Mouse (Mus musculus) forebrain, embryonic 14.5 days (tissue): ENCODE measurements at regions not wholly inside any gene's neighbourhood (a gene's known extent, or its start where the extent isn't known, plus 50 kb on each side); places are given as distances from the start of the nearest gene placed in this dataset.
A peak's percentile ranks its signal among the peaks of the same experiment; 100 is the strongest.

Experiments
- ATAC-seq: fragments of 200-750 bp; cut with Nextera tagmentation; 2 replicates; pipeline ENCODE4 v1.8.0; 2017; ENCODE audit warnings: mild to moderate bottlenecking, moderate library complexity
- DNase-seq: peaks from one replicate; pipeline ENCODE4 v3.0.0-alpha.2; 2015; ENCODE audit warnings: low spot score
- H3K27ac ChIP-seq: fragments of 300-500 bp; sonication (generic); 2 replicates; pipeline ENCODE4 v1.5.1; 2014; ENCODE audit warnings: low read depth, mild to moderate bottlenecking, control low read depth, low read length, moderate library complexity
- H3K27me3 ChIP-seq: fragments of 300-500 bp; sonication (generic); replicated peaks from 2 replicates; pipeline ENCODE4 v1.6.1; 2014; ENCODE audit warnings: low read length, control low read depth, mixed read lengths; ENCODE audit not compliant: control insufficient read depth, insufficient read depth
- H3K36me3 ChIP-seq: fragments of 300-500 bp; sonication (generic); 2 replicates; pipeline ENCODE4 v1.6.1; 2014; ENCODE audit warnings: low read length, control low read depth; ENCODE audit not compliant: control insufficient read depth, insufficient read depth
- H3K4me1 ChIP-seq: fragments of 300-500 bp; sonication (generic); 2 replicates; pipeline ENCODE4 v1.6.1; 2014; ENCODE audit warnings: antibody characterized with exemption, low read length, control low read depth; ENCODE audit not compliant: control insufficient read depth, insufficient read depth
- H3K4me2 ChIP-seq: fragments of 300-500 bp; sonication (generic); 2 replicates; pipeline ENCODE4 v1.6.1; 2014; ENCODE audit warnings: mild to moderate bottlenecking, control low read depth, low read length
- H3K4me3 ChIP-seq: fragments of 300-500 bp; sonication (generic); 2 replicates; pipeline ENCODE4 v1.5.1; 2014; ENCODE audit warnings: low read depth, low read length, control low read depth
- H3K9ac ChIP-seq: fragments of 300-500 bp; sonication (generic); 2 replicates; pipeline ENCODE4 v1.6.1; 2014; ENCODE audit warnings: mild to moderate bottlenecking, low read length, control low read depth, moderate library complexity
- H3K9me3 ChIP-seq: fragments of 300-500 bp; sonication (generic); replicated peaks from 2 replicates; pipeline ENCODE4 v1.6.1; 2016; ENCODE audit warnings: low read length, control low read depth, mixed read lengths; ENCODE audit not compliant: control insufficient read depth
- WGBS: fragments of 180-500 bp; shearing (Covaris S2); extraction: QIAGEN DNeasy Blood & Tissue Kit; methylation state at CpG from one replicate; pipeline ENCODE4 v1.1.7; 2014; 5-methylcytosine and 5-hydroxymethylcytosine counted together

- no peak overlapping the region for H3K4me2 ChIP-seq
- H3K4me1 ChIP-seq: peaks cover 7% of the 10 kb centered on the region; the same call in 1 of the 2 replicates
- WGBS: 28% methylated on average over 9 of the region's 9 CpGs
- H3K9me3 ChIP-seq: no peaks in the 10 kb centered on the region
- H3K27me3 ChIP-seq: no peaks in the 10 kb centered on the region
- no peak overlapping the region for H3K27ac ChIP-seq
- H3K4me3 ChIP-seq: no peak overlapping the region
- no peaks in the 10 kb centered on the region for H3K36me3 ChIP-seq
- H3K9ac ChIP-seq: no peak overlapping the region
- no peak for DNase-seq
- no peak for ATAC-seq
Observed at GRCm38 (mm10) chr5:114512756-114513155, 55.1 kb upstream of the Fam222a start.

- H3K4me2 ChIP-seq: peak overlapping the region; percentile 16; the same call in 1 of the 2 replicates
- H3K9ac ChIP-seq: no peak overlapping the region
- H3K4me3 ChIP-seq: no peak overlapping the region
- ATAC-seq (peak; percentile 61; the same call in 1 of the 2 replicates), DNase-seq (peak; percentile 48)
- H3K4me1 ChIP-seq: peaks cover 7% of the 10 kb centered on the region; the same call in 1 of the 2 replicates
- no peaks in the 10 kb centered on the region for H3K36me3 ChIP-seq
- no peak overlapping the region; the same call in 1 of the 2 replicates for H3K27ac ChIP-seq
- WGBS: 3% methylated on average over 10 of the region's 10 CpGs
- no peaks in the 10 kb centered on the region for H3K27me3 ChIP-seq
- no peaks in the 10 kb centered on the region for H3K9me3 ChIP-seq
Observed at GRCm38 (mm10) chr5:114513911-114514457, 53.8 kb upstream of the Fam222a start.

GRCm38 (mm10) chr5:114517010-114517409 is 50.8 kb upstream of the Fam222a start:
- no peak for ATAC-seq
- Histone ChIP-seq H3K4me2 (no peak overlapping the region), H3K4me1 (peaks cover 7% of the 10 kb centered on the region), H3K36me3 (no peaks in the 10 kb centered on the region), H3K27ac (no peak overlapping the region), H3K9ac (no peak overlapping the region), H3K4me3 (no peak overlapping the region), H3K9me3 (no peaks in the 10 kb centered on the region), H3K27me3 (no peaks in the 10 kb centered on the region)
- 85% methylated on average over 4 of the region's 4 CpGs for WGBS
- no peak for DNase-seq

DNA sequence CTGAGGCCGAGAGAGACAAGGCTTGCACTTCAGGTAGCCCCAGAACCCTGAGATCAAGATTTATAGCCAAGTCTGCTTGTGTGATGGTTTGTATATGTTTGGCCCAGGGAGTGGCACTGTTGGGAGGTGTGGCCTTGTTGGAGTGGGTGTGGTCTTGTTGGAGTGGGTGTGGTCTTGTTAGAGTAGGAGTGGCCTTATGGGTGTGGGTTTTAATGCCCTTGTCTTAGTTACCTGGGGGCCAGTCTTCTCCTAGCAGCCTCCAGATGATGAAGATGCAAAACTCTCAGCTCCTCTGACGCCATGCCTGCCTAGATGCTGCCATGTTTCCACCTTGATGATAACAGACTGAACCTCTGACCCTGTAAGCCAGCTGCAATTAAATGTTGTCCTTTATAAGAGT is 49.8 kb upstream of the Fam222a start:
- H3K27ac ChIP-seq: no peak overlapping the region
- 96% methylated on average over 2 of the region's 2 CpGs for WGBS
- H3K9ac ChIP-seq: no peak overlapping the region
- H3K4me1 ChIP-seq: peaks cover 7% of the 10 kb centered on the region
- H3K4me3 ChIP-seq: no peak overlapping the region
- H3K27me3 ChIP-seq: no peaks in the 10 kb centered on the region
- no peaks in the 10 kb centered on the region for H3K9me3 ChIP-seq
- DNase-seq (no peak), ATAC-seq (no peak)
- H3K36me3 ChIP-seq: no peaks in the 10 kb centered on the region
- H3K4me2 ChIP-seq: no peak overlapping the region
